Mouse (Mus musculus) cerebellum, adult 11 months (tissue): ENCODE data around the gene Zdhhc13.
A peak's percentile ranks its signal among the peaks of the same experiment; 100 is the strongest.

ENCODE experiments used
- DNase-seq: peaks from one replicate; pipeline ENCODE4 v3.0.0; 2022

The Zdhhc13 gene

DNA sequence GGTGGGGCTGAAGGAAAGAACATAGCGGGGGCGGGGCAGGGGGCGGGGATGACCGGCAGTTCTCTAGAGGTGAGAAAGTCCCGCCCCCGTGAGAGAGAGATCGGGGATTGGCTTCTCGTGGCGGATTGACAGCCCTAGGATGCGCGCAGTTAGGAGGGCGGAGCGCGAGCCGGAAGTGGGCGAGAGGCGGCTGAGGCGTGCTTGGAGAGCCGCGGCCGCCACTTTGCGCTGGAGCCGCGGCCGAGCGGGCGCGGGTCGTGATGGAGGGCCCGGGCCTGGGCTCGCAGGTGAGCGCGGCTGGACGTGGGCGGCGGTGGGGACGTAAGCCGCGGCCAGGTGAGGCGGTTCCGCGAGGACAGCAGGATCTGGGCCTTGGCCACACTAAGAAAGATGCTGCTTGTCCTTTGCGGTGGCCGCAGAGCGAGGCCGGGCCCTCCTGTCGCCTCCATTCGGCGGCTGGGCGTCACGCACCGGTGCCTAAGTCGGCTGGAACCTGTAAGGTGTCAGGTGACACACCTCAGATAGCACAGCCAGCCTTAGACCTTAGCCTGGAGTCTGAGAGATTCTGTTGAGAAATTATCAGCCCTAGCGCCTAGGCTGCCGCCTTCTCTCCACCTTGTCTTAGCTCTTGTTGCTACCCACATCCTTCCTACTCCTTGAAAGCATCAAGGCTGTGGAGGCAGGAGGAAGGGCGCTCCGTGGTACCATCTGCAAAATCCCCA, at the start of gene Zdhhc13:
Gene Zdhhc13 (plus strand): TSS at position 153 of the 722 bp plus-strand sequence.
- DNase-seq: peak; percentile 89

DNA sequence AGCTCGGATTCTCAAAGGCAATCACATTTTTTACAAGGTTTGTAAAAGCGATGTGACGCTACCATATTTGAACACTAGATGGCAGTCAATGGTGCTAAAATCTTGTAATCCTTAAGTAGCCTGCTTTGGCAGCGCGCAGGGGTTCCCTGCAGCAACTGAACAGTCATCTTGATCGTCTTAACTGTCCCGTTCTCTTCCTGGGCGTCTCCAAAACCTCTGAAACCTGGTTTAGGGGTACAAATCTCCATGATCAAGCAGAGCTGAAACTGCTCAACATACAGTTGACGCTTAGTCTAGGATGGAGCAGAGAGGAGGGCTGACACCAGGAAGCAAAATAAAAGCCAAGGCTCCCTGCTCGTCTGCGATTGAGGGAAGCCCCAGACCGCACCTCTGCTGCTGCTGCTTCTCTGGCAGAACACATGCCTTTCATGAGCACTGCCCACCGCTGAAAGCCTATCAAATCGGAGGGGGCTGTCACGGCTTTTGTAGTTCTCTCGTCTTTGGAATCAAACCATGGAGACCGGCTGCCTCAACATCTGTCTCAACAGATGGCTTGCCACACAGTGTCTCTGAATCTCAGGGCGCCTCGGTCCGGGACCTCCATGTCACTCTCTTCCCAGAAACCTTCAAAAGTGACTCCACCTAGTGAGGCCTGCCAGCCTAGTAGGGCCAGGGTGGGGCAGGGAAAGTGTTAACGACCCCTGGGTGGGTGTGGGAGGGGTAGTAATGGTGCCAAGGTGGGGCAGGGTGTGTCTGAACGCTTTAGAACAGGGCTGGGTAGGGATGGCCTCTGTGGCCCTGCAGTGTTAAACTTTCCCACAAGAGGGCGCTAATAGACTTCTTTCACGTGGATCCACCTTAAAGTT, 39.3 kb upstream of the Zdhhc13 start:
- DNase-seq: peak; percentile 78

DNA sequence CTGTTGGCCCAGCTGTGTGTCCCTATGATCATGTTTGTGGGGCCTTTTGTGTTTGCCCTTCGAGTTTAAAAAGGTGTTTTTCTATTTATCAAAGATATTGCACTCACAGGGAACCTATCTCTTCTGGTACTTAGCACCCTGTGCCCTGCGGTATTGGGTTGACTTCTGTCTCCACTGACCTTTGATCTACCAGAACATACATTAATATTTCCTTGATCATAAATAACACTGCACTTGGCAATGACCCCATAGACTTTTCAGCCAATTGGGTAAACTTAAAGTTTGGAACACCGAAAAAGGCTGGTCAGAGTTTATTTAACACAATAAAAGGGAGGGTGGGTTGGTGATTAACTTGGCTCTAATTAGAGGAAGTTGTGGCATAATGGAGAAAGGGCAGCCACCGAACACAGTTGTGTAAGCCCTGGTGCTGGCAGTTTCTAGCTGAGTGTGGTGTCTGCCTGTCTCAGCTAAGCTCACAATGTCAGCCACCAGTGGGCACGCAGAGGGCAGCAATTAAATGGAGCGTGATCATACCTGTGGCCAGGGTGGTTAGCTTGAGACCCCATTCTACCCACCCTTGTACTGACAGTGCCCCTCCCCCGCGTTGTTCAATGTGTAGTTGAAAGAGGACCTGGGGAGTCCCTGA, 38.5 kb upstream of the Zdhhc13 start:
- DNase-seq: no peak

DNA sequence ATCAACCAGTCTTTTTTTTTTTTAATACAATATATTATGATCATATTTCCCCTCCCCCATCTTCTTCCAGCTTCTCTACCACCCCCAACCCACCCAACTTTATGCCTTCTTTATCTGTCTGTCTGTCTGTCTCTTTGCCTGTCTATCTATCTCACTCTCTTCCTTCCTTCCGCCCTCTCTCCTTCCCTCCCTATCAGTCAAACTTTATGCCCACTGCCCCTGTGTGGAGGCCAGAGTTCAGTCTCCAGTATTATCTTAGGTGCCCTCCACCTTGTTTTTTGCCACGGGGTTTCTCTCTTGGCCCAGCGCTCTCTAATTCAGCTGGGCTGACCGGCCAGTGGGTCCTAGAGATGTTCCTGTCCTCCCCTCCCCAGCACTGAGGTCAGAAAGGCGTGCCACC, 37.6 kb upstream of the Zdhhc13 start:
- DNase-seq: no peak

DNA sequence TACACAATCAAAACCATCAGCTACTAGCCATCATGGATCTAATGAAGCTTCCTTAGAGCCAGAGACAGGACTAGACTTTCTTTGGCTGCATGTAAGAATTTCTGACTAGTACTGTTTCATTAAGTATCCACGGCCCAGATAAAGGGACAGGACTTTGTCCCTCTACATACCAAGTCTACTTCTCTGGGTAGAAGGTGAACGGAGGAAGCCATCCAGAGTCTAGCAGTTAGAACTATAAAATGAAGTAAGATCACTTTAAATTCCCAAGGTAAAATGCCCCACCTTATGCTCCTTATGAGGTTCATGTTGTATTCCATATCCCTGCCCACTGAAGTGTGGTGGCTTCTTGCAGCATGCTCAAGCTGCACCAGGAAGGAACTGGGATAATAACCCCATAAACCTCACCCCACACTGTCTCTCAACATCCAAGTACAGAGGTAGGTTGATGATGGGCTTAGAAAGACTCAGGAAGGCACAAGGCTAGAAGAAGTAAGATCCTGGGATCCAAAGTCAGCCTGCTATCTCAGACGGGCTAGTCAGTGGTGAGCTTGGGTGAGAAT, 34.3 kb upstream of the Zdhhc13 start:
- DNase-seq: no peak

DNA sequence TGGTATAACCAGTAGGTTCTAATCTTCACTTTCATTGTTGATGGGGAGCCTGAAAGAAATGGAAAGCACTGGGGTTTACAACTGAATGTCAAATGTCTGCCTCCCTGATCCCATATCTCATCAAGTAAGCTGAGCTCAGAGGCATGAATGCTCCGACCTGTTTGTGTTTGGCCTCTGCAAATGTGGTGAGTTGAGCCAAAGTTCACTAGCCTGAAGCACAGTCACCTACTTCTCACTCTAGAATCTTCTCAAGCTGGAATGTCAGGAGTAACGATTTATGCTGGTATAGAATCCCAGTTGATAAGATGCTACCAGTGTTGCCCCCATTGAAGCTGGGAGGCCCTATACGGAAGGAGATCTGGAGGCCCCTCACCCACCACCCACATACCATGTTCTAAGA, 33.0 kb upstream of the Zdhhc13 start:
- no peak for DNase-seq

DNA sequence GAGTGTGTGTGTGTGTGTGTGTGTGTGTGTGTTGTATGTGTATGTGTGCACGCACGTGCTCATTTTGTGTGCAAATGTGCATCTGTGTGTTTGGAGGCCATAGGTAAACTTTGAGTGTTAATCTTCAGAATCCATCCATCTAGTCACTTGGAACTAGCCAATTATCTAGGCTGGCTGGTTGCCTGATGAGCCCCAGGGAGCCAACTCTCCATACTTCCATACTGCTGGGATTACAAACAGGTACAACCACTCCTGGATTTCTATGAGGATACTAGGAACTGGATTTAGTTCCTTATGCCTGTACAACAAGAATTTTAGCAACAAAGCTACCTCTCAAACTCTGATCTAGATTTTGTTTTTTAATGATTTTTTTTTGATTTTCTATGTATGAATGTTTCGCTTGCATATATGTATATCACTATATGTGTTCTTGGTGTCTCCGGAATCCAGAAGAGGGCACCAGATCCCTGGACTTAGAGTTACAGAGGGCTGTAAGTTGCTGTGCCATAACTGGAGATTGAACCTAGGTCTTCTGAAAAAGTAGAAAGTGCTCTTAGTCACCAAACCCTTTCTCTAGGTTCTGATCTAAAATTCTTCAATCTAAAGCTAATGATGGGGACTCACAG, 32.4 kb upstream of the Zdhhc13 start:
- no peak for DNase-seq

DNA sequence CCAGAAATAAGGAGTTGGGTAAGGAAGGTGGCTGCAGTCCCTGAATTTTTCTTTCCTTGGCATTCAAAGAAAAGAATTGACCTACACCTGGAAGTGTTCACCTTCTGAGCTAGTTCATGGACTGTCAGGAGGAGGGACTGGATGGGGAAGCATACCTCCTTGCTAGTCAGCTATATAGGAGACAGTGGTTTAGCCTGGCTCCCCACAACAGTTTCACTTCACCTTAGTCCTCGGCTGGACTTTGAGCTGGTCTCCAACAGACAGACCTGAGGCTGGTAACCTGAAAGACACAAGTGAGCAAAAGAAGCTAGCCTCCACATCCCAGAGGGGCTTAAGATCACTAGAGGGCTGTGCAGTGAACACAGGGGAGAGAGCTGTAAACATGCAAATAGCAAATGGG, 30.7 kb upstream of the Zdhhc13 start:
- DNase-seq: no peak

DNA sequence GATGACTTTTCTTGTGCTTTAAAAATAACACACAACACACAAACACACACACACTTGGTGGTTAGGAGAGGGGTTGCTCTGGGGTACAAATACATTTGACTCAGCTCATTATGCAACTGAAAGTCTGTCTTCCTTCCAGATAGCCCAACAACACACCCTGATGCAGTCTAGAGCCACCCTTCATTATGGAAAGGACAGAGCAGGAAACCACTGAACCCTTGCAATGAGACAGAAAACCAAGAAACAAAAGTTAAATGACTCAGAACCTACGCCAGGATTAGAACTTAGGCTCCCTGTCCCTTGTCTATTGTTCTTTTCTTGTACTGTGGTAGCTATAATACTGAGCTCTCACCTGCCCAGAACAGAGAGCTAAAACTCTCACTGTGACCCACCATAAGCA, 28.0 kb upstream of the Zdhhc13 start:
- DNase-seq: no peak

DNA sequence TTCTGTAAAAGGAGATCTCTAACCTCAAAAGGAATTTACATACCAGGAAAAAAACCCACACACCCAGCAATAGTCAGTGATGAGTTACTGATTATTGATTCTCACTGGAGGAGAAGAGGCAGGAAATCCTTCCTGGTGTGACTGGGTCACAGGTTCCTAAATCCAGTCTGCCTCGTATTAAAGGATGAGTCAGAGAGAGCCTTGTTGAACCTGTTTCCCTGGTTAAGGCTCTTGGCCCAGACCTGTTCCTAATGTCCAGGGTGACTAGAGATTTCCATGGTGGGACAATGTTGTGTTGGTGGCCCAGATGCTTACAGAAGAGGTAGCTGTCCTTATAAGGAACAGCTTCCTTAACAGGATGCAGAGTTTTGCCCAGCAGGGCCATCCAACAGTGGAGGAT, 26.5 kb upstream of the Zdhhc13 start:
- no peak for DNase-seq

DNA sequence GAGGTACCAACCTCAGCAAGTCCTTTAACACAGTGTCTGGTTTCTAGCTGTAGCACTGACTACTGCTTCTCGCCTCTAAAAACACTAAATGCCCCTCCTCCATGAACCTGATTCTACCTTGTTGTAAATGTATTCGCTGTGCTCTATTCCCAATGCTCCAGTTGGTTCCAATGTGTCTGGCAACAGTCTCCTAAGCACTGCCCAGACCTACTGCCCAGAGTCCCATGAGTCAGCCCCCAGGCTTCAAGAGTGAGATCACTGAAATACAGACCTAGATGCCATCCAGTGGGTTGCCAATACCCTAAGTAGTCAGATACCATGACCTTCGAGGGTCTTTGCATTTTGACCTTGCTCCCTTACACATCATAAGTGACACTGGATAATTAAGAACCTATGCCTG, 26.1 kb upstream of the Zdhhc13 start:
- no peak for DNase-seq

DNA sequence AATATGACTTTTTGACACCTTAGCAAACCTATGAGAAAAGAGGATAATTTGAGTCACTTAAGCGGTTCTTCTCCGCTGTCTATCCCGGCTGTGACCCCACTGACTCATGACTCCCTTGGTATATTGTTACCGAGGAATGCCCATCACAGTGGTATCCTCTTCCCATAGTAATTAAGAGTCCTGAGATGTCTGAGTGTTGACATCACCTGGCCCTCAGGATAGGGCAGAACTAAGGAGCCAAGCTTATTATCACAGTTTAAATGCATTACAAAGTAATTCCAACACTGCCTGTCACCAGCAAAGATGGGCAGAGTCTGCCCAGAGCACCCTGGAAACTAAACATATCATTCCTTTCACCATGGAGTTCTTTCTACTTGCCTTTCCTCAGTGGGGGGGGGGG, 22.8 kb upstream of the Zdhhc13 start:
- no peak for DNase-seq

DNA sequence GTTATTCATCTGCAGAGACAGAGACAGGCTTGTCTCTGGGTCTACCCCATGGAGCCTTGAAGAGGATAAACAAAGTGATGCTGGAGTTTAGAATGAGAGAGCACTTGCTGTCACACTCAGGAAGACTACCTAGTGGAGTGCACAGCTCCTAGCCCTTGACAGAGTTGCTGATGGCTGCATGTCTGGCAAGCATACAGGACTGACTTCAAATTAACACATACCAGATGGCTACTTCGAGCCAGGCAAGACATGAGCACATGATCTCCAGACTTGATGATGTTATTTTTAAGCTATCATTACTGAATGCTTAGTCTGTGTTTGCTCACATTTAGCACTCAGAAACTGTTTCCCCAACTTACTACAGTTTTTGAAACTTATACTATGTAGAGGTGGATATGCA, 19.1 kb upstream of the Zdhhc13 start:
- no peak for DNase-seq

DNA sequence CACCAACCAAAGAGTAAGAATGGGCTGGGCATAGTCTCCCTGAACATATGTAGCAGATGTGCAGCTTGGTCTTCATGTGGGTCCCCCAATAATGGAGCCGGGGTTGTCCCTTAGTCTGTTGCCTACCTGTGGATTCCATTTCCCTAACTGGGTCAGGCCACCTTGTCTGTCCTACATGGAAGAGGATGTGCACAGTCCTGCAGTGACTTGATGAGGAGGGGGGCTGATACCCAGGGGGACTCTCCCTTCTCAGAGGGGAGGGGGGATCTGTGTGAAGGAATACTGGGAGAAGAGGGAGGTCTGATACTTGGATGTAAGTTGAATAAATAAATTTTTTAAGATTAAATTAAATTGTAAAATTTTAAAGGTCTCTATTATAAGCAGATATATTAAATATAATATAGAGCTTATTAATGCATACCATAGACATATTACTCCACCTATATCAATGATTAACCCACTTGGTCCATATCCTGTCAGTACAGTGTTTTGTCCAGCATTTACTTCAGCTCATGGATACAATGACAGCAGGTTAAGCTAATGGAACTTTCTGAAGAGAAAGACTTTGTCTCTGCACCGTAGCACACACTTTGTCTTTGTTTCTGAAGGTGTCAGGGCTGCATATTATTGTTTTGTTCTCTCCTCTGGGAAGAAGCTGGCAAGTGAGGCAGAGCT, 16.6 kb upstream of the Zdhhc13 start:
- DNase-seq: no peak

DNA sequence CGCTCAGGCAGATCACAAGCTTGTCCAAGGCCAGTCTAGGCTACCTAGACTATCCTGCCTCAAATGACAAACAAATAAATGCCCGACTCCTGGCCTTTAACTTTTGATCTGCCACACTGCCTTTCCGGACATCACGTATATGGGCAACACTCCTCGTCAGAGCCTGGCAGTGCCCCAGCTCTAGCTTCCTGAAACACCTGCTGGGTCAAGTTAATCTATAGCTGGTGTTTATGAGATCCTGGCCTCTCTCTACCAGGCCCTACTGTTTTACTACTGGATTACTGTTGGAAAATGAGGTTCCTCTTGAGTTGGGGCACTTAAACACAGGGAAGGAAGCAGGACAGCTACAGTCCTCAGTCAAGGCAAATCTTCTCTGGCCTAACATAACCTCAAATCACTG, 15.5 kb upstream of the Zdhhc13 start:
- no peak for DNase-seq

DNA sequence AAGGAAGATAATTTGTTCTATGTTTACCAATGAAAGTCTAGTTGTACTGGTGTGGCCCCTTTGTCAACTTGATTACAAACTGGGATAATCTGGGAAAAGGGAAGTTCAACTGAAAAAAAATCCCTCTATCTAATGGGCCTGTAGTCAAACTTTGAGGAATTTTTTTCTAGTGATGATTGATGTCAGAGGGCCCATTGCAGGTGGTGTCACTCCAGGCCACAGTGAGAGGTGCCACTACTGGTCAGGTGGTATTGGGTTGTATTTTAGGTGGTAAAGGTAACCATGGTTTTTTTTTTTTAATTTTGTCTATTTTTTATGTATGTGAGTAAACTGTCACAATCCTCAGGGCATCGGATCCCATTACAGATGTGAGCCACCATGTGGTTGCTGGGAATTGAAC, 14.2 kb upstream of the Zdhhc13 start:
- DNase-seq: no peak

DNA sequence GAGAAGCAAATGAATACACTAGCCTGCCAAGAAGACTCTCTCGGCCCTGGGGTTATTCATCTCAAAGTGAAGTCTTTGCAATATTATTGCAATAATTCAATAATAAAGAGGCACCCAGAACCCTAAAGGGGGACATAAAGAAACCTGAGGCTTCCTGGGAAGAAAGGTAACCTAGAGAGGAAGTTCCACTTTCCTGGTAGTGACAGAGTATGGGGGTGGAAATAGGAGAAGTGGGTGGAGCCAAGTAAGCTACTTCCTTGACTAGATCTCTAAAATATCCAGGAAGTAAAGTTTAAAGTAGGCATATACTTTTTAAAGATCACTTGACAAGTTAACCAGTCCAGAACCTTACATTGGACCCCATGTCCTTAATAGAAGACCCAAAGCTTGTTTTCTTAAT, 13.4 kb upstream of the Zdhhc13 start:
- DNase-seq: no peak

DNA sequence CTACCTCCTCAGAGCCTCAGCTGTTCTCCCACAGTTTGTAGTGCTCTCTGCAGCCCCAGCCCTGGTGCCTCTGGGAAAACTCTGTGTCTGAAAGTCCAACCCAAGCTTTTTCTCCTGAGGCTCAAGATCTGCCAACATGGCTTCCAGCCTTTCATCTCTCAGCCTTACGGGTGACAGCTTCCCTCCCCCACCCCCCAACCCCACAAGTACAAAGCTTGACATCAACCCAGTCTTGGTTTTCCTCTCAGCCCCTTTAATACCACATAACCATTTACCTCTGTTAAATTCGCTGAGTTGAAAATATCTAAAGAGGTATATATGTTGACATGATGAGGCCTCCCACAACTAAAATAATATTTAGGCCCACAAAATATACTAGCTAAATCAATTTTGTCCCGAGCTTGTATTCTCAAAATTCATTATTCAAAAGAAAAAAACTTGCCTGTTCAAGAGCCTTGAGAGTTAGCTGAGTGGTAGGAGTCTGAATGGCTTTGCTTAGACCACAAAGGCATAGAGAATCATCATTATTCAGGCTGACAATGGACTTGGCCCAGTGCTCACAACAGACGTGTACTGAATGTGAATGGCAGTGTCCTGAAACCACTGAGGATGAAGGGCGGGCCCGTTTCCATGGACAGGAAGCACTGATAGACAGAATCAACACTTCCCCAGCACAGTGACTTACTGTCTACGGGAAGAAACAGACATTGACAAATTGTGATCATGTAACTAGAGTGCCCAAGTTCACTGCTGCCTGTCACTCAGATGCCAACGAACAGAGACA, 10.9 kb upstream of the Zdhhc13 start:
- no peak for DNase-seq

DNA sequence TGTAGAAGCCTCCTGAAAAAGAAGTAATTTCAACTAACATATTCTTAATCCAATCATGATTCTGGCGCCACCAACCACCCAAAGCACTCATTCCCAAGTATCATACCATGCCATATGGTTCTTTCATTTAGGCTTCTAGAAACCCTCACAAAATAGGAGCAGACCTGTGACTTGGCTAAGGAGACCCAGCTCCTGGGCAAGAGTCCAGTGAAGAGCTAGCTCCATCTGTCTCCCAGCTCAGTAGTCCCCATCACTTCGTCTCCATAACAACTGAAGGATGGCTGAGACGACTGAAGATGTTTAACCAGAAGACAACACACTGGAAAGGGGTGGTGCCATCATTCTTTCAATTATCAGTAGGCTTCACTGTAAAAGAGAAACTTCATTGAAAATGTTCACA, 9.7 kb upstream of the Zdhhc13 start:
- DNase-seq: peak; percentile 83

DNA sequence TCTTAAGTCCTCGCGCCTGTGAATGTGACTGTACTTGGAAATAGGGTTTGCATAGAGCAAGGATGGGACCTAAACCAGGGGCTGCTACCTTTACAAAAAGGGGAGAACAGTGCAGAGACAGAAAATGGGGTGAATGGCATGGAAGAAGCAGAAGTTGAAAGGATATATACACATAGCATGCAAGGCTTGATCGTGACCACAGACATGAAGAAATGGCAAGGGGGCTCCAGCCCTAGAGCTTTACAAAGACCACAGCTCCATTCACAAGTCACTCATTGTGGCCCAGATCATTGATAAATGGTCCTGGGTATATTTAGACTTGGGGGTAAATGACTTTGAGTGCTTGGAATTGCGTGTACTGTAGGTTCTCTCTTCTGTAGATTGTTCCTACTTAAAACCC, 6.4 kb upstream of the Zdhhc13 start:
- no peak for DNase-seq

DNA sequence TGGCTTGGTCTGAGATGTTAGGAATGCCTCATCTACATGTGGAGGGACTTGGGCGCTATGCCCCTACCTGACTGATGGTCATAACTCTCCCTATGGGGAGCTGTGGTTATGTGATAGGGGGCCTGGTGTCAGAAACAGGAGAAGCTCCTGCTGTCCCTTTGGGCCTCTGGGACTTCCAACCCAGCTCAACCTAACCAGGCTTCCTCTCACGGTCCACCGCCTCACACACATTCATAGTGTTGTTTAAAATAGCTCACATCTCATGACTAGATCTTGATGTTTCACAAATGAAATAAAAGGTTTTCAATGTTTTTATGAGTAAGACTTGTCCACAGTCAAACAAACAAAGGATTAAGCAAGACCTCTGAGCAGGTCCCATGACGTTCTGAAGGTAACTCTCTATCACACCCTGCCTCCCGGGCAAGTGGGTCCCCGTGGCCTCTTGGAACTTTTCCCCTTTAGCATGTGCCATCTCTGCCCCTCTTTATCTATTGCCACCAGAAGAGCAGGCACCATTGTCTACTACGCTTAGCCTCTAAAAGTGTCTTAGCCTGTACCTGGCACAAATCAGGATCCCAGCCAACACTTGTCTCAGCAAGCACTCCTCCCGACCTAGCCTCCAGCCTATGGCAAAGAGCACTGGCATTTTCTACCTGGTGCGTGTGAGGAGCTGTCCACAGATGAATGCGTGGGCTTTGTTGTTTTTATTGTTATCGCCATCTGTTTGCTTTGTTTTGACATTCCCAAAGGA, 3.9 kb upstream of the Zdhhc13 start:
- DNase-seq: no peak
